Mouse (Mus musculus) forebrain, embryonic 14.5 days (tissue): ENCODE data around the gene Gfi1. TPM values are rescaled to one million over a fixed set of nuclear protein-coding genes. Genes with fewer than 3 reads are reported as not detected.

ENCODE experiments used
- ATAC-seq: fragments of 200-750 bp; cut with Nextera tagmentation; 2 replicates; pipeline ENCODE4 v1.8.0; 2017; ENCODE audit warnings: mild to moderate bottlenecking, moderate library complexity
- DNase-seq: peaks from one replicate; pipeline ENCODE4 v3.0.0-alpha.2; 2015; ENCODE audit warnings: low spot score
- H3K27ac ChIP-seq: fragments of 300-500 bp; sonication (generic); 2 replicates; pipeline ENCODE4 v1.5.1; 2014; ENCODE audit warnings: low read depth, mild to moderate bottlenecking, control low read depth, low read length, moderate library complexity
- H3K27me3 ChIP-seq: fragments of 300-500 bp; sonication (generic); replicated peaks from 2 replicates; pipeline ENCODE4 v1.6.1; 2014; ENCODE audit warnings: low read length, control low read depth, mixed read lengths; ENCODE audit not compliant: control insufficient read depth, insufficient read depth
- H3K36me3 ChIP-seq: fragments of 300-500 bp; sonication (generic); 2 replicates; pipeline ENCODE4 v1.6.1; 2014; ENCODE audit warnings: low read length, control low read depth; ENCODE audit not compliant: control insufficient read depth, insufficient read depth
- H3K4me1 ChIP-seq: fragments of 300-500 bp; sonication (generic); 2 replicates; pipeline ENCODE4 v1.6.1; 2014; ENCODE audit warnings: antibody characterized with exemption, low read length, control low read depth; ENCODE audit not compliant: control insufficient read depth, insufficient read depth
- H3K4me2 ChIP-seq: fragments of 300-500 bp; sonication (generic); 2 replicates; pipeline ENCODE4 v1.6.1; 2014; ENCODE audit warnings: mild to moderate bottlenecking, control low read depth, low read length
- H3K4me3 ChIP-seq: fragments of 300-500 bp; sonication (generic); 2 replicates; pipeline ENCODE4 v1.5.1; 2014; ENCODE audit warnings: low read depth, low read length, control low read depth
- H3K9ac ChIP-seq: fragments of 300-500 bp; sonication (generic); 2 replicates; pipeline ENCODE4 v1.6.1; 2014; ENCODE audit warnings: mild to moderate bottlenecking, low read length, control low read depth, moderate library complexity
- H3K9me3 ChIP-seq: fragments of 300-500 bp; sonication (generic); replicated peaks from 2 replicates; pipeline ENCODE4 v1.6.1; 2016; ENCODE audit warnings: low read length, control low read depth, mixed read lengths; ENCODE audit not compliant: control insufficient read depth
- WGBS: fragments of 180-500 bp; shearing (Covaris S2); extraction: QIAGEN DNeasy Blood & Tissue Kit; methylation state at CpG from one replicate; pipeline ENCODE4 v1.1.7; 2014; 5-methylcytosine and 5-hydroxymethylcytosine counted together
- polyA plus RNA-seq: library from polyadenylated mRNA; unstranded; fragments of >200 nt; fragmentation: Nextera tagmentation; extraction: Ambion mirVana; gene quantifications from 2 replicates; pipeline ENCODE4 v1.2.1, GENCODE M21; 2014

Gfi1 gene
- not detected in 2 replicates for polyA plus RNA-seq

DNA sequence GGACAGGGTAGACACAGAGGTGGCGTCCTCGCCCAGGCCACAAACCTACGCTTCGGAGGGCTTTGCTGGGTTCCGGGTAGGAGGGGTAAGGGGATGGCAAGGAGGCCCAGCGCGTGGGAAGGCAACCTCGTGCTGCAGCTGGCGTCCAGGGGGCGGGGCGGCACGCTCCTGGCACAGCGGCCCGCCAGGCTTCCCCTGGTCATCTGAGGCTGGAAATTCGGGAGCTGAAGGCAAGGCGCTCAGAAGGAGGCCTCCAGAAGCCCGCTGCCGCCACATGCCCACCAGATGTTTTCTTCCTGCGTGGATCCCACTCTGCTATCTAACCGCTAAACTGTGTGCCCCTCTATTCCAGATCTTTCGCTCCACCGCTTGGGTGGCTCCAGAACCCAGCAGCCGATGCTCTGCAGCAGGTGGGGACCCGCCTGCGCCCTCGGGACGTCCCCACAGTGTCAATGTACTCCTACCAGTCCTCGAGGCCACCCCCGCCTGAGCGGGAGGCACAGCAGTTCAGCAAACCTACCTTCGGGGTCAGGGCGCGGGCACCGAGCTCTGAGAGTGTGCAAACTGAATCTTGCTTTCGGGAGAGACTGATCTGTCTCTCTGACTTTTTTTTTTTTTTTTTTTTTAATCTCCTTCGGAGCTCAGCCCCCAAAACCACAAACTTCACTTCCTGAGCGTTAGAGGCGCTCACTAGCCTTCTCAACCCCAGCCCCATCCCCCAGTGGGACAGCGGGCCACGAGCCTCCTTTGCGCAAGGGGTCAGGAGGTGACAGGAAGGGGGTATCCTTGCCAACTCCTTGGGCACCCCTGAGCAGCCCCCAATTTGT, at the start of gene Gfi1:
Gene Gfi1, minus strand, starts transcription at position 602 of the 827 bp plus-strand sequence.
- Histone ChIP-seq H3K27ac (no peak within 1 kb of the TSS), H3K4me2 (peak within 1 kb of the TSS; percentile 36), H3K36me3 (no peaks in the 10 kb centered on the region), H3K9me3 (no peaks in the 10 kb centered on the region), H3K4me3 (peak within 1 kb of the TSS; percentile 17), H3K4me1 (peaks cover 8% of the 10 kb centered on the region), H3K27me3 (peaks cover 82% of the 10 kb centered on the region), H3K9ac (no peak within 1 kb of the TSS)
- 1% methylated on average over 41 of the region's 41 CpGs for WGBS
- ATAC-seq (peak; percentile 33; the same call in 1 of the 2 replicates), DNase-seq (no peak)

- Histone ChIP-seq H3K9me3 (no peaks in the 10 kb centered on the region), H3K9ac (no peak overlapping the region), H3K4me3 (no peak overlapping the region), H3K4me2 (no peak overlapping the region), H3K27me3 (no peaks in the 10 kb centered on the region), H3K36me3 (no peaks in the 10 kb centered on the region), H3K27ac (no peak overlapping the region), H3K4me1 (no peaks in the 10 kb centered on the region)
- DNase-seq = no peak
- ATAC-seq = no peak
- 89% methylated on average over 5 of the region's 5 CpGs for WGBS
Observed at GRCm38 (mm10) chr5:107772049-107772448, 46.2 kb upstream of the Gfi1 start.

GRCm38 (mm10) chr5:107768224-107768623, 42.4 kb upstream of the Gfi1 start:
- Histone ChIP-seq H3K27ac (no peak overlapping the region), H3K4me2 (no peak overlapping the region), H3K36me3 (no peaks in the 10 kb centered on the region), H3K9ac (no peak overlapping the region), H3K4me1 (no peaks in the 10 kb centered on the region), H3K9me3 (no peaks in the 10 kb centered on the region), H3K4me3 (no peak overlapping the region), H3K27me3 (no peaks in the 10 kb centered on the region)
- DNase-seq (no peak), ATAC-seq (no peak)
- 93% methylated on average over 1 of the region's 1 CpGs for WGBS

GRCm38 (mm10) chr5:107765946-107766345, 40.1 kb upstream of the Gfi1 start:
- no peaks in the 10 kb centered on the region for H3K36me3 ChIP-seq
- no peak overlapping the region for H3K9ac ChIP-seq
- no peak overlapping the region for H3K4me2 ChIP-seq
- ATAC-seq (no peak), DNase-seq (no peak)
- 93% methylated on average over 4 of the region's 4 CpGs for WGBS
- no peak overlapping the region for H3K4me3 ChIP-seq
- no peaks in the 10 kb centered on the region for H3K27me3 ChIP-seq
- H3K9me3 ChIP-seq = no peaks in the 10 kb centered on the region
- no peak overlapping the region for H3K27ac ChIP-seq
- H3K4me1 ChIP-seq = no peaks in the 10 kb centered on the region

GRCm38 (mm10) chr5:107764486-107764885, 38.6 kb upstream of the Gfi1 start:
- 89% methylated on average over 1 of the region's 1 CpGs for WGBS
- Histone ChIP-seq H3K36me3 (no peaks in the 10 kb centered on the region), H3K4me2 (no peak overlapping the region), H3K4me3 (no peak overlapping the region), H3K4me1 (no peaks in the 10 kb centered on the region), H3K9me3 (no peaks in the 10 kb centered on the region), H3K27me3 (no peaks in the 10 kb centered on the region), H3K9ac (no peak overlapping the region), H3K27ac (no peak overlapping the region)
- ATAC-seq (no peak), DNase-seq (no peak)

DNA sequence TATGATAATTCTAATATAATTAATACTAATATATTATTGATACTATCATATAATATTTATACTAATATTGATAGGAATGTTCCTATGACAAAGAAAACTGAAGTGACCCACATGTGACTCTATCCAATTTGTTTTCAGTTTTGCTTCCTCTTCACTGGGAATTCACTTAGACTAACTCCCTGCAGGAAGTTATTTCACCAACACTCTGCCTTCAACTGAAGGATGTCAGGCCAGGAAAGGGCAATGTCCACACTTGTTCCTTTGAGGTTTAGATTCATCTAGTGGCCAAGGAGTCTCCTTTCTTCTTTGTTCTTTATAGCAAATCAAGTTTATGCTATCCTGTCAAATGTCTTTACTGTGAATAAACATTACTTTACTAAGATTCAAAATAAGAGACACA, 37.8 kb upstream of the Gfi1 start:
- no peak overlapping the region for H3K4me2 ChIP-seq
- H3K27ac ChIP-seq = no peak overlapping the region
- H3K27me3 ChIP-seq = no peaks in the 10 kb centered on the region
- no peaks in the 10 kb centered on the region for H3K4me1 ChIP-seq
- no peak overlapping the region for H3K4me3 ChIP-seq
- H3K36me3 ChIP-seq = peaks cover 4% of the 10 kb centered on the region; the same call in 1 of the 2 replicates
- no peaks in the 10 kb centered on the region for H3K9me3 ChIP-seq
- H3K9ac ChIP-seq = no peak overlapping the region
- no peak for ATAC-seq
- DNase-seq = no peak

DNA sequence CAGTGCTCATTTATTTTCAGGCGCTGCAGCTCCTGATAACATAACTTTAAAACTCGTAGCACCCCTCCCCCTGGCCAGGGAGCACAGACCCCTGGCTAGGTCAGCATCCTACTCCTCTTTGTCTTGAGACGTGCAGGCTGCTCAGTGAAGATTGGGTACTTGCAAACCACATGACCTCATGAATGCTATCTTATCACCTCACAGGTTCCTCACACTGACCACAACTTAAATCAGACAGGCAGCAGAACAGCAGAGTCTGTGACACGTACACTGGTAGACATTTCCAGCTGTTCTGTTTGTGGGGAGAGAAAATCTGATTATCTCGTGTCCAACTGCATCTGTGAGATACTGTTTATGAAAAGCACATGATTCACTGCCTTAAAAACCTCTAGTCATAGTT, 33.3 kb upstream of the Gfi1 start:
- H3K4me3 ChIP-seq = no peak overlapping the region
- no peaks in the 10 kb centered on the region for H3K27me3 ChIP-seq
- DNase-seq = no peak
- no peaks in the 10 kb centered on the region for H3K9me3 ChIP-seq
- no peak overlapping the region for H3K9ac ChIP-seq
- no peaks in the 10 kb centered on the region for H3K4me1 ChIP-seq
- ATAC-seq = no peak
- WGBS = 76% methylated on average over 5 of the region's 5 CpGs
- peaks cover 7% of the 10 kb centered on the region; the same call in 1 of the 2 replicates for H3K36me3 ChIP-seq
- no peak overlapping the region for H3K4me2 ChIP-seq
- H3K27ac ChIP-seq = no peak overlapping the region

GRCm38 (mm10) chr5:107756072-107756471, 30.2 kb upstream of the Gfi1 start:
- DNase-seq (no peak), ATAC-seq (no peak)
- no peak overlapping the region for H3K4me3 ChIP-seq
- H3K4me1 ChIP-seq = no peaks in the 10 kb centered on the region
- peaks cover 7% of the 10 kb centered on the region; the same call in 1 of the 2 replicates for H3K36me3 ChIP-seq
- H3K27me3 ChIP-seq = no peaks in the 10 kb centered on the region
- no peaks in the 10 kb centered on the region for H3K9me3 ChIP-seq
- no peak overlapping the region for H3K4me2 ChIP-seq
- H3K27ac ChIP-seq = no peak overlapping the region
- no peak overlapping the region for H3K9ac ChIP-seq
- 81% methylated on average over 2 of the region's 2 CpGs for WGBS

- no peaks in the 10 kb centered on the region for H3K27me3 ChIP-seq
- DNase-seq (no peak), ATAC-seq (no peak)
- peaks cover 7% of the 10 kb centered on the region; the same call in 1 of the 2 replicates for H3K36me3 ChIP-seq
- no peaks in the 10 kb centered on the region for H3K4me1 ChIP-seq
- no peaks in the 10 kb centered on the region for H3K9me3 ChIP-seq
- no peak overlapping the region for H3K9ac ChIP-seq
- H3K27ac ChIP-seq = no peak overlapping the region
- WGBS = 98% methylated on average over 1 of the region's 1 CpGs
- no peak overlapping the region for H3K4me2 ChIP-seq
- H3K4me3 ChIP-seq = no peak overlapping the region
Observed at GRCm38 (mm10) chr5:107754740-107755139, 28.9 kb upstream of the Gfi1 start.
